In the genomic region with DNA sequence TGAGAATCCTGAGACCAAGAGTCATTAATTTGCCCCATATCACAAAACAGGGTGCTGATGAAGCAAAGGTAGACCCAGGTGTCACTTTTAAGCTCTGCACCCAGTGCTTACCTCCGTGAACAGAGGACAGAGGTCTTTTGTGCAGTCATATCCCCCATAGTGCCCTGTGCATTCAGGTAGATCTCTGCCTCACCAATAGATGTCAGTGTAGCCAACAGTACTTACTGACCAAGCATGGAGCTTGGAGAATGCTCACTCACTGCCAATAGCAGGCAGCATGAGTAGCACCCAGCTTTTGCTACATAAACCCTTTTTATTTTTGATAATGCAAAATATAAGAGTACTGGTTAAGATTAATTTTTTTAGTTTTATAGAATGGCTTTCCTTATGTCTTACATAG, we compare ENCODE assay signal across 8 mouse cellular contexts.
DNase-seq lines count a peak whose midpoint lies in the region; ATAC-seq lines count a peak whose summit lies in the region.

No protein-coding gene starts in this region.

- intact Hi-C loops in gastrocnemius, postnatal 14 days (cut with DNase I; ENCODE audit: low total_unique reads): loop anchor here (5.0 kb wide), 1 partner anchor 157 kb away; no protein-coding TSS in a partner anchor

- H3K4me2 ChIP-seq in midbrain, embryonic 14.5 days (ENCODE audit: low read length): no peak overlapping the region

- no peaks in the 10 kb centered on the region for H3K27me3 ChIP-seq in midbrain, embryonic 14.5 days (ENCODE audit: control insufficient read depth, insufficient read depth, low read length)

- 33% methylated on average over 1 of the region's 1 CpGs for WGBS in midbrain, embryonic 14.5 days

- no peak overlapping the region for H3K9ac ChIP-seq in midbrain, embryonic 14.5 days (replicated peaks; ENCODE audit: low read length)

- H3K9me3 ChIP-seq in midbrain, embryonic 14.5 days (ENCODE audit: control insufficient read depth, low read length): no peaks in the 10 kb centered on the region

- no peak overlapping the region for H3K4me3 ChIP-seq in midbrain, embryonic 14.5 days (replicated peaks; ENCODE audit: low read depth, low read length)

- no peak overlapping the region for H3K27ac ChIP-seq in midbrain, embryonic 14.5 days (replicated peaks; ENCODE audit: low read depth, low read length)

- DNase-seq in gastrocnemius, adult 18-20 months (ENCODE audit: low spot score): peak; percentile 37
- no peak for DNase-seq in gastrocnemius, postnatal 14 days
- DNase-seq in urinary bladder, postnatal 14 days (ENCODE audit: low spot score): peak; percentile 14
- DNase-seq in urinary bladder, postnatal 36 days (ENCODE audit: low spot score in 2 of 2): no peak
- DNase-seq in midbrain, embryonic 14.5 days: peak; percentile 71
- no peak for DNase-seq in T-cell, adult 2 months (ENCODE audit: low spot score)
- no peak for DNase-seq in ovary, adult 18-20 months (ENCODE audit: low spot score)

- H3K36me3 ChIP-seq in midbrain, embryonic 14.5 days (ENCODE audit: control insufficient read depth, insufficient read depth, low read length): no peaks in the 10 kb centered on the region; the same call in 1 of the 2 replicates

- peaks cover 13% of the 10 kb centered on the region for H3K4me1 ChIP-seq in midbrain, embryonic 14.5 days (ENCODE audit: control insufficient read depth, insufficient read depth, low read length)

- ATAC-seq in hematopoietic stem cell, adult 5-6 weeks (replicated peaks in 1 of 2; ENCODE audit: insufficient read depth in 1 of 2, low FRiP score in 2 of 2, low TSS enrichment in 1 of 2, low read depth in 1 of 2, poor library complexity in 2 of 2, severe bottlenecking in 2 of 2): peak; percentile 68 to 76; a peak in 3 of 4 replicates
- peak; percentile 58; the same call in 1 of the 2 replicates for ATAC-seq in midbrain, embryonic 14.5 days (ENCODE audit: low FRiP score, low TSS enrichment)

Comparison
In these comparisons a context has a peak if more than half of its experiments do, and no peak if none do; other contexts are left out.
1. DNase-seq: peak in gastrocnemius, adult 18-20 months (single experiment), urinary bladder, postnatal 14 days (single experiment) and midbrain, embryonic 14.5 days (single experiment); none in gastrocnemius, postnatal 14 days (single experiment), urinary bladder, postnatal 36 days (0 of 2), T-cell, adult 2 months (single experiment) and ovary, adult 18-20 months (single experiment).